Mouse (Mus musculus) ES-E14 (cell line): ENCODE data around the gene Olfr1497.

Experiments used
- CHD2 ChIP-seq: IDR thresholded peaks from 2 replicates; pipeline ENCODE4 v1.6.1; 2014; ENCODE audit warnings: mild to moderate bottlenecking, low read depth, low read length, inconsistent platforms
- ZC3H11A ChIP-seq: IDR thresholded peaks from 2 replicates; pipeline ENCODE4 v1.6.1; 2012; ENCODE audit warnings: low read depth, mild to moderate bottlenecking, inconsistent platforms, low read length, borderline replicate concordance

DNA sequence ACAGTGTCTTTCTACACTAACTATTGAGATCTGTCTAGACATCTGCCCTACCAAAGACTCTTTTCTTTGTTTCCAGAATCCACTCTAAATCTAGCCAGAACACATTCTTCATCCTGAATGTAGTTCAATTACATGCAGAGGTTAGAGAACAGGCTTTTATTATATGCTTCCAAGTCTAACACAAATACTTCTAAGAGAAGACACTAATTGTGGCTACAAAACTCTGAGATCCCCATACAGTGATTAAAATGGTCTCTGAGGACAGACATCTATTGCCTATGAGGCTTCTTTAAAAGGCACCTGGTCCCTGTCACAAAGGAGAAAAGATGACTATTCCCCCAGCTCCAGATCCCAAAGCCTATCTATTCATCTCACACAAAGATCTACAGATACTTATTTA, 32.4 kb upstream of the Olfr1497 start, which contains the start of gene Olfr1500:
- TF ChIP-seq CHD2: no peak
- no peak for TF ChIP-seq ZC3H11A
